Mouse (Mus musculus) activated CD4-positive, CD25-positive, alpha-beta regulatory T cell (primary cell): Measurements from ENCODE around the gene Scarf1. TPM values are rescaled to one million over a fixed set of nuclear protein-coding genes. Genes with fewer than 3 reads are reported as not detected.

Experiments
- polyA plus RNA-seq, 2 experiments: library from polyadenylated mRNA; unstranded; fragments of 100-300 nt; shearing (Covaris generic); gene quantifications; one replicate each; pipeline ENCODE4 v1.2.1; 2017

Gene Scarf1
- 1 to 10 TPM in 1 of 2 experiments, under 1 TPM in 1; 0.89 to 1.2 TPM for polyA plus RNA-seq

DNA sequence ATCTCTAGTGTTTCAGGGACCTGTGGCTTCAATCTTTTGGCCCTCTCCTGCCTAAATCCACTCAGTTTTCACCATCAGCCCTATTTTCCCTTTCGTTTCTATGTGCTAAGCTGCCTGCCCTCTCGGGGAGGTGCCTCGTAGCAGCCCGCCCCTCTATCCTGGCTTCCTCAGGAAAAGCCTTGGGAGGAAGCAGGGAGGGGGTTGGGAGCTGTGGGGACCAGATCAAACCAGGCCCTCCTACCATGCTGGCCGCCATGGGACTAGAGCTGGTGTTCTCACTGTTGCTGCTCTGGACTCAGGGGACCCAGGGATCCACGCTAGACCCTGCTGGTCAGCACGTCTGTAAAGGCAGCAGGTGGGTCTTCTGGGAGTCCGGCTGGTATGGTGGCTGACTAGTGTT is at the start of gene Scarf1:
Gene Scarf1 (plus strand): TSS at position 205 of the 400 bp plus-strand sequence.

DNA sequence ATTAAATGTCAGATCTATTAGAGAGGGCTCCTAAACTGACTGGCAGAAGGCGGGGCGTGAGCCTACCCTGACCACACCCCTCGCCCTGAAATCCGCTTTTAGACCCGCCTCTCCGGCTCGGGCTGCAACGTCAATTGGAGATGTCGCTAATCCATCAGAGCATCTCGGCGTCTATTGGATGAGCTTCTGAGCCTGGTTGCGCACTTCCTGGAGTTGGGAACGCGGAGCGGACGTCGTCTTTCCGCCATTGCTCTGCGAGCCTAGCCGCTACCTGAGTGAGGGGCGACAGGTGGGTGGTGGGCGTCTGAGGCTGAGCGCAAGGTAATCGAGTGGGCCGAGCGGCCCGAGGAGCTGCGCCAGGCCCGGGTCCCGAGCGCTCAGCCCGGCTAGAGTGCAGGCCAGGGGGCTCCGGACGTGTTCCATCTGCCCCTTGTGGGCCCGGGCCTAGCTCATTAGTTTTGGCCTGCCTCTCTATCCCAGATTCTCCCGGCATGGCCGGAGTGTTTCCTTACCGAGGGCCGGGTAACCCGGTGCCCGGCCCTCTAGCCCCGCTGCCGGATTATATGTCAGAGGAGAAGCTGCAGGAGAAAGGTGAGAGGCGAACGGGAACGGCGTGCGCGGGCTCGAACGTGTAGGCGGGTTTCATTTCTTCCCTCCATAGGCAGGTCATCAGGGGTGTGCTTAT is 26.6 kb upstream of the Scarf1 start, which contains the start of gene Prpf8:
Gene Prpf8 (plus strand): TSS at position 216 of the 685 bp plus-strand sequence.

DNA sequence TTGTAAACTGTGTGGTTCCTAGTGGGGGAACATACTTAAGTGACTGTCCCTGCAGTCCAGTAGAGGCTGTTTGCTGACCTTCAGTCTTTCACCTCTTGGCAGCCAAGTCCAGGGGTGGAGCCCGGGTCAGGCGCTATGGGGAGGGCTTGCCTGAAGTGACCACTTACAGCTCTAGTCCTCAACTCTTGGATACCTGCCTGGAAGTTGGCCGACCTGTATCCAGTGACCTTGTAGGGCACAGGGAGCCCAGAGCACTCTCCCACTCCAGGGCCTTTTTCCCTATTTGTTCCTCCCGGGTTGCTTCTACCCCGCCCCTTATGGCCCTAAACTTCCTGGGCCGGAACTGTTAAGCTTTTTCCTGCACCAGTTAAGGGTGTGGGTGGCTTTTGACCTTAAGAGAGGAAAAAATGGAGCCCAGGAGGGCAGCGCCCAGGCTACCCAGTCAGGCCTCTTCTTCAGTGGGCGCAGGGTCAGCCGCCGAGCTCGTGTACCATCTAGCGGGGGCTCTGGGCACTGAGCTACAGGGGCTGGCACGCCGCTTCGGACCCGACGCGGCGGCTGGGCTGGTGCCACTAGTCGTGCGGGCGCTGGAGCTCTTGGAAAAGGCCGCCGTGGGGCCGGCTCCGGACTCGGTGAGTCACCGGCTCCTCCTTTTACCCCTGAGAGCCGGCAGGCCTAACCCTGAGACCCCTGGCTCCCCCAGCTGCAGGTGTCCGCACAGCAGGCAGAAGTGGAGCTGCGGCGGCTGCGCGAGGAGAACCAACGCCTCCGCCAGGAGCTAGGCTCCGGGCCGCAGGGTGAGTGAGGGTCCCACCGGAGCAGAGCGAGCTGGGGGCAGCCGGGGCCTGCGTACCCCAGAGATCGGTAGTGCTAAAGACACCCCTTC is 3.4 kb upstream of the Scarf1 start, which contains the start of gene Rilp:
Gene Rilp (plus strand): TSS at position 354 of the 886 bp plus-strand sequence.

DNA sequence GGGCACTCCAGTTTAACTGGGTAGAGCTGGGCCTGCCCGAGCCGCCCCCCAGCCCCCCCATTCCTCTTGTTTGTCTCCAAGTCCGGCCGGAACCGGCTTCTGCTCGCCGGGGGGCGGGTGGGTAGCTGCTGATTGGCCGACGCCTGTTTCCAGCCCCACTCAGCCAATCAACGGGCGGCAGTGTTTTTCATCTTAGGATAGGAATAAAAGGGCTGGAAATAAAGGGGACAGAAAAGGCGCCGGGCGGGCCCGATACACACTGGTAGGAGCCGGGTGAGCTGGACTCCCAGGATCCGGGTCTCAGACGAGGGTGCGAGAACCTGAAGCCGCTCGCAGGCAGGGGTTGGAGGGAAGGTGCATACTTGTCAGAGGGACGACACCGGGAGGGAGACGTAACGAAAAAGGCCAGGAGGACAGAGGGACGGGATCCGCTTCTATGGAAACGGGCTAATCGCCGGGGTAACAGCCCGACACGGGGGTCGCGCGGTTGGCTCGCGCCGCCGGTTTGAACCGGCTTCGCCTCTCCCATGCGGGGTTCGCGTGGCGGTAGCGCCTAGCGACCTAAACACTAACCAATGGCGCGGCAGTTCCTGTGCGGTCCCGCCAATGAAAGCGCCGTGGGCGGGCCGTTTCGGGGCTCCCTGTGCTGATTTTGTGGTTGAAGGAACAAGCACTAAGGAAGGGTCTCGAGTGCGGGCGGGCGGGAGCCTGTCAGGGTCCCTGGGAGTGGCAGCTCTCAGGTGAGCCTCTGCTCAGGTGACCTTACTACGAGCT is 18.3 kb downstream of the Scarf1 start, which contains the start of gene Slc43a2:
Gene Slc43a2 (plus strand): TSS at position 226 of the 774 bp plus-strand sequence.

Other genes starting within 250 kb of the Scarf1 start
- 100 to 1,000 TPM; 126 to 149 TPM for gene Rpa1, start 165.2 kb upstream of the Scarf1 start, polyA plus RNA-seq
- gene Smyd4, start 165.1 kb upstream of the Scarf1 start, polyA plus RNA-seq, result 10 to 100 TPM; 12.9 to 15.4 TPM
- 1 to 10 TPM; 2.2 to 2.9 TPM for gene Serpinf1, start 90.8 kb upstream of the Scarf1 start, polyA plus RNA-seq
- under 1 TPM in 1 of 2 experiments, not detected in 1; 0.16 TPM for gene Serpinf2, start 73.9 kb upstream of the Scarf1 start, polyA plus RNA-seq
- 10 to 100 TPM in 1 of 2 experiments, 1 to 10 TPM in 1; 6.4 to 20.4 TPM for gene Wdr81, start 58.8 kb upstream of the Scarf1 start, polyA plus RNA-seq
- 1 to 10 TPM; 1.8 to 4.8 TPM for gene Tlcd2, start 51.8 kb upstream of the Scarf1 start, polyA plus RNA-seq
- 10 to 100 TPM; 30.8 to 46.5 TPM for gene Prpf8, start 26.7 kb upstream of the Scarf1 start, polyA plus RNA-seq
- gene Rilp, start 3.4 kb upstream of the Scarf1 start, polyA plus RNA-seq, result not detected
- 10 to 100 TPM; 29.9 to 75.0 TPM for gene Slc43a2, start 18.2 kb downstream of the Scarf1 start, polyA plus RNA-seq
- 100 to 1,000 TPM; 352 to 377 TPM for gene Pitpna, start 74.6 kb downstream of the Scarf1 start, polyA plus RNA-seq
- gene Inpp5k, start 117.4 kb downstream of the Scarf1 start, polyA plus RNA-seq, result 100 to 1,000 TPM; 121 to 145 TPM
- gene Myo1c, start 137.0 kb downstream of the Scarf1 start, polyA plus RNA-seq, result 10 to 100 TPM; 18.2 to 34.4 TPM
- 10 to 100 TPM; 46.8 to 48.2 TPM for gene Crk, start 165.7 kb downstream of the Scarf1 start, polyA plus RNA-seq
- 100 to 1,000 TPM; 200 to 268 TPM for gene Ywhae, start 219.3 kb downstream of the Scarf1 start, polyA plus RNA-seq